24 mouse cellular contexts compared by ENCODE assay signal in genomic region chr17:50183300-50183699, GRCm38 (mm10). TPM values are rescaled to one million over a fixed set of nuclear protein-coding genes. Genes with fewer than 3 reads are reported as not detected.
DNase-seq lines count a peak whose midpoint lies in the region; ATAC-seq and TF ChIP-seq lines count a peak whose summit lies in the region.
"Had no signal": no experiment of that assay in that cellular context is flagged by ENCODE, and none has a peak within 500 bp of the region (broad histone marks: within the 10 kb centered on the region; RNA-seq: fewer than 3 reads in every experiment).

No protein-coding gene starts in this region.

- no peaks in the 10 kb centered on the region for H3K36me3 ChIP-seq in hindbrain, embryonic 13.5 days
- no peaks in the 10 kb centered on the region for H3K36me3 ChIP-seq in hindbrain, postnatal 0 days (ENCODE audit: insufficient read depth, low read length)
- no peaks in the 10 kb centered on the region for H3K36me3 ChIP-seq in neural tube, embryonic 12.5 days
- no peaks in the 10 kb centered on the region for H3K36me3 ChIP-seq in neural tube, embryonic 14.5 days (ENCODE audit: control insufficient read depth, insufficient read depth, low read length)
- H3K36me3 ChIP-seq: forebrain, embryonic 10.5 days; heart, embryonic 10.5 days; hindbrain, embryonic 15.5 days had no signal

- peak overlapping the region; percentile 63; the same call in 1 of the 2 replicates for H3K27ac ChIP-seq in hindbrain, embryonic 13.5 days
- no peak overlapping the region for H3K27ac ChIP-seq in hindbrain, postnatal 0 days
- no peak overlapping the region for H3K27ac ChIP-seq in neural tube, embryonic 12.5 days
- H3K27ac ChIP-seq in bone marrow macrophage, adult 2 months (ENCODE audit: insufficient read depth, low read depth, low read length): peak overlapping the region; percentile 73
- H3K27ac ChIP-seq in neural tube, embryonic 14.5 days (ENCODE audit: low read depth, low read length): no peak overlapping the region
- H3K27ac ChIP-seq: forebrain, embryonic 10.5 days; heart, adult 2 months; heart, embryonic 10.5 days; heart, embryonic 13.5 days had no signal

- 0 out of 2 replicates have a peak, but pooled peaks cover 1% of the 10 kb centered on the region for H3K27me3 ChIP-seq in hindbrain, embryonic 13.5 days
- H3K27me3 ChIP-seq in hindbrain, postnatal 0 days (ENCODE audit: insufficient read depth, low read length): no peaks in the 10 kb centered on the region
- H3K27me3 ChIP-seq in neural tube, embryonic 12.5 days (replicated peaks): no peaks in the 10 kb centered on the region
- no peaks in the 10 kb centered on the region for H3K27me3 ChIP-seq in neural tube, embryonic 14.5 days (ENCODE audit: control insufficient read depth, insufficient read depth, low read length)
- H3K27me3 ChIP-seq: forebrain, embryonic 13.5 days; heart, embryonic 13.5 days; hindbrain, embryonic 15.5 days had no signal

- no peak overlapping the region for H3K9ac ChIP-seq in hindbrain, embryonic 13.5 days
- H3K9ac ChIP-seq in hindbrain, postnatal 0 days (replicated peaks; ENCODE audit: low read length): no peak overlapping the region
- no peak overlapping the region for H3K9ac ChIP-seq in neural tube, embryonic 12.5 days
- no peak overlapping the region for H3K9ac ChIP-seq in neural tube, embryonic 14.5 days (replicated peaks; ENCODE audit: low read depth, low read length)
- H3K9ac ChIP-seq: forebrain, embryonic 13.5 days; heart, embryonic 13.5 days; hindbrain, embryonic 15.5 days had no signal

- no peak for ATAC-seq in hindbrain, embryonic 13.5 days (ENCODE audit: low FRiP score)
- ATAC-seq in hindbrain, postnatal 0 days: no peak
- peak; percentile 80 for ATAC-seq in neural tube, embryonic 12.5 days (ENCODE audit: low FRiP score, low read depth)
- peak; percentile 57; the same call in 1 of the 2 replicates for ATAC-seq in neural tube, embryonic 14.5 days (ENCODE audit: low read depth)
- ATAC-seq: forebrain, embryonic 13.5 days; forebrain, embryonic 16.5 days; inflammation-experienced regulatory T-cells, adult 6 months; intestine, embryonic 16.5 days had no signal

- no peak for DNase-seq in hindbrain, postnatal 0 days (ENCODE audit: low spot score)
- no peak for DNase-seq in neural tube, embryonic 10.5 days (ENCODE audit: extremely low spot score, low spot score)
- DNase-seq in cerebellum, adult 9-10 months: no peak
- no peak for DNase-seq in T-cell, adult 2 months (ENCODE audit: low spot score)
- DNase-seq: adrenal gland, postnatal 10 days; adrenal gland, postnatal 36 days; B cell, adult 2 months; gastrocnemius, postnatal 10 days; gastrocnemius, postnatal 36 days; heart, postnatal 14 days; heart, postnatal 4 days had no signal

- TF ChIP-seq CTCF in hindbrain, postnatal 0 days (IDR thresholded peaks at IDR 0.05; ENCODE audit: low read depth): no peak
- TF ChIP-seq CTCF in bone marrow macrophage, adult 2 months (IDR thresholded peaks at IDR 0.05; ENCODE audit: low read depth, low read length): no peak

- no peak for TF ChIP-seq POLR2A in bone marrow macrophage, adult 2 months (IDR thresholded peaks at IDR 0.05; ENCODE audit: borderline replicate concordance, low read depth, low read length)

- no peaks in the 10 kb centered on the region for H3K9me3 ChIP-seq in hindbrain, embryonic 13.5 days
- no peaks in the 10 kb centered on the region for H3K9me3 ChIP-seq in hindbrain, postnatal 0 days (ENCODE audit: low read length)
- no peaks in the 10 kb centered on the region for H3K9me3 ChIP-seq in neural tube, embryonic 12.5 days
- H3K9me3 ChIP-seq in neural tube, embryonic 14.5 days (ENCODE audit: control insufficient read depth, low read length): no peaks in the 10 kb centered on the region
- H3K9me3 ChIP-seq: forebrain, embryonic 10.5 days; forebrain, embryonic 13.5 days; heart, embryonic 10.5 days; heart, embryonic 13.5 days; hindbrain, embryonic 15.5 days had no signal

- H3K4me2 ChIP-seq in hindbrain, embryonic 13.5 days: no peak overlapping the region
- H3K4me2 ChIP-seq in hindbrain, postnatal 0 days (ENCODE audit: low read depth, low read length): no peak overlapping the region
- no peak overlapping the region for H3K4me2 ChIP-seq in neural tube, embryonic 12.5 days (replicated peaks)
- no peak overlapping the region for H3K4me2 ChIP-seq in neural tube, embryonic 14.5 days (ENCODE audit: low read depth, low read length)
- H3K4me2 ChIP-seq: forebrain, embryonic 13.5 days; heart, embryonic 13.5 days; hindbrain, embryonic 15.5 days had no signal

- 50% methylated on average over 4 of the region's 4 CpGs for WGBS in hindbrain, embryonic 13.5 days
- whole genome bisulfite sequencing in hindbrain, postnatal 0 days: 60% methylated on average over 4 of the region's 4 CpGs
- WGBS in neural tube, embryonic 12.5 days: 62% methylated on average over 4 of the region's 4 CpGs
- WGBS in neural tube, embryonic 14.5 days: 40% methylated on average over 4 of the region's 4 CpGs

- no peak overlapping the region for H3K4me3 ChIP-seq in hindbrain, embryonic 13.5 days
- H3K4me3 ChIP-seq in hindbrain, postnatal 0 days (ENCODE audit: low read length): no peak overlapping the region
- H3K4me3 ChIP-seq in neural tube, embryonic 12.5 days: no peak overlapping the region
- no peak overlapping the region for H3K4me3 ChIP-seq in bone marrow macrophage, adult 2 months (ENCODE audit: insufficient read depth, low read length)
- H3K4me3 ChIP-seq in neural tube, embryonic 14.5 days (ENCODE audit: low read depth, low read length): no peak overlapping the region
- H3K4me3 ChIP-seq: forebrain, embryonic 10.5 days; forebrain, embryonic 13.5 days; heart, adult 2 months; heart, embryonic 10.5 days; heart, embryonic 13.5 days; hindbrain, embryonic 15.5 days had no signal

- peaks cover 30% of the 10 kb centered on the region for H3K4me1 ChIP-seq in hindbrain, embryonic 13.5 days (replicated peaks)
- H3K4me1 ChIP-seq in hindbrain, postnatal 0 days (ENCODE audit: insufficient read depth, low read length): peaks cover 8% of the 10 kb centered on the region
- H3K4me1 ChIP-seq in neural tube, embryonic 12.5 days: no peaks in the 10 kb centered on the region
- peaks cover 62% of the 10 kb centered on the region for H3K4me1 ChIP-seq in bone marrow macrophage, adult 2 months (ENCODE audit: control insufficient read depth, insufficient read depth, low read length)
- H3K4me1 ChIP-seq in neural tube, embryonic 14.5 days (ENCODE audit: control insufficient read depth, insufficient read depth, low read length): no peaks in the 10 kb centered on the region
- H3K4me1 ChIP-seq: heart, embryonic 10.5 days had no signal

RNA-seq across cellular contexts. Expression of gene Rftn1, which starts 7.2 kb away (rescaled TPM):
- polyA plus RNA-seq in hindbrain, embryonic 13.5 days (2015; fragmentation: Nextera tagmentation; extraction: Ambion mirVana): 14.2 and 17.0 TPM in 2 replicates
- 39.5 and 44.4 TPM in 2 replicates for total RNA-seq in hindbrain, postnatal 0 days (2014; rRNA removed)
- polyA plus RNA-seq in hindbrain, postnatal 0 days (2015; fragmentation: Nextera tagmentation; extraction: Ambion mirVana): 18.2 and 19.7 TPM in 2 replicates
- polyA plus RNA-seq in neural tube, embryonic 12.5 days (2016; fragmentation: Nextera tagmentation; extraction: Ambion mirVana): 11.0 and 14.3 TPM in 2 replicates
- polyA plus RNA-seq in bone marrow macrophage, adult 2 months (2012; ENCODE audit: insufficient read depth, insufficient read length, missing spikeins): 69.7 and 76.5 TPM in 2 replicates
- 20.0 and 20.4 TPM in 2 replicates for polyA plus RNA-seq in neural tube, embryonic 14.5 days (2014; fragmentation: Nextera tagmentation; extraction: Ambion mirVana)

Comparison
In these comparisons a context has a peak if more than half of its experiments do, and no peak if none do; other contexts are left out.
1. H3K27ac ChIP-seq: peak in hindbrain, embryonic 13.5 days (single experiment) and bone marrow macrophage, adult 2 months (single experiment); none in hindbrain, postnatal 0 days (single experiment), neural tube, embryonic 12.5 days (single experiment) and neural tube, embryonic 14.5 days (single experiment).
2. ATAC-seq: peak in neural tube, embryonic 12.5 days (single experiment) and neural tube, embryonic 14.5 days (single experiment); none in hindbrain, embryonic 13.5 days (single experiment) and hindbrain, postnatal 0 days (single experiment).